Comparison of ENCODE assay signal across 8 mouse cellular contexts in the genomic region with DNA sequence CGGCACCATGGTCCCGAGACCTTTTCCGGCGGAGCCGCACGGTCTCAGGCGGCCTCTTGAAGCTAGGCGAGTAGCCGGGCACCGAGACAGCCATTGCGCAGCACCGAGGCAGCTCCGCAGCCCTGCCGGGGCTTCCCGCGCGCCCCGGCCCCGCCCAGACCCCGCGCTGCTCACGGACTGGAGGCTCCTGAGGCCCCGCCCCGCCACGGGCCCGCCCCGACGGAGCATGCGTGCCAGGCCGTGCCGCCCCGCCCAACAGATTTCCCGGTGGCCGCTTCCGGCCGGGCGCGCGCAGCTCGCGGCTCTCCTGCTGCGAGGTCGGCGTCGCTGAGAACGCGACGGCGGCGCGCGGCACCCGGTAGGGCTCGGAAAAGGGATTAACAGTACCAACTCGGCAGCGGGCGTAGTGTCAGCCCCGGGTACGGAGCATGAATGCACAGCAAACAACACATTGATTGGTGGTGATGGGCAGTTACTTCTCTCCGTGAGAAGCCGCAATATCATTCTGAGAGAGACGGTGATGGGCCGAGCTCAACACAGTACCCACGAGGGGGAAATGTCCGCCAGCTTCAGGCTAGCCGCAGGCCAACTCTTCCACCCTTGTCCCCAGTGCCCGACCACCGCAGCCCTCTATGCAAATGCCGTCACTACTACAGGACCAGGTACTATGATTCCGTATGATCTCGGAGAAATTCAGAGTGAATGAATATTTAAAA. TPM values are rescaled to one million over a fixed set of nuclear protein-coding genes. Genes with fewer than 3 reads are reported as not detected.
DNase-seq lines count a peak whose midpoint lies in the region; ATAC-seq and TF ChIP-seq lines count a peak whose summit lies in the region.

A gene (minus strand): TSS at position 152 of the 716 bp plus-strand sequence.

- peaks cover 6 to 12% of the 10 kb centered on the region in 2 experiments; a peak in 3 of 4 replicates for H3K4me1 ChIP-seq in MEL (ENCODE audit: control insufficient read depth in 1 of 2, insufficient read depth in 2 of 2, low read length in 2 of 2)
- peaks cover 17% of the 10 kb centered on the region for H3K4me1 ChIP-seq in forebrain, embryonic 16.5 days (replicated peaks; ENCODE audit: control insufficient read depth, insufficient read depth, low read length)
- H3K4me1 ChIP-seq in lung, adult 2 months (ENCODE audit: control insufficient read depth, insufficient read depth, low read length): peaks cover 5% of the 10 kb centered on the region
- peaks cover 24% of the 10 kb centered on the region for H3K4me1 ChIP-seq in neural tube, embryonic 15.5 days

- peak within 1 kb of the TSS; percentile 77 for H3K4me2 ChIP-seq in forebrain, embryonic 16.5 days (ENCODE audit: low read length)
- peak within 1 kb of the TSS; percentile 70 for H3K4me2 ChIP-seq in neural tube, embryonic 15.5 days

- H3K4me3 ChIP-seq in MEL (ENCODE audit: control insufficient read depth in 1 of 2, insufficient read depth in 1 of 2, low read depth in 2 of 2, low read length in 2 of 2): peak within 1 kb of the TSS; percentile 89 to 100
- H3K4me3 ChIP-seq in forebrain, embryonic 16.5 days (replicated peaks; ENCODE audit: low read length): peak within 1 kb of the TSS; percentile 89
- H3K4me3 ChIP-seq in layer of hippocampus, adult 2 months: peak within 1 kb of the TSS; percentile 74
- H3K4me3 ChIP-seq in lung, adult 2 months (replicated peaks; ENCODE audit: extremely low read depth, low read depth, low read length): peak within 1 kb of the TSS; percentile 80
- H3K4me3 ChIP-seq in neural tube, embryonic 15.5 days (replicated peaks): peak within 1 kb of the TSS; percentile 96

- peak in 1 of 2 experiments; percentile 30; a peak in 1 of 4 replicates for TF ChIP-seq EP300 in MEL (IDR thresholded peaks at IDR 0.05; ENCODE audit: low read depth in 1 of 2, low read length in 2 of 2)

- peak; percentile 100 for ATAC-seq in forebrain, embryonic 16.5 days
- peak; percentile 99 for ATAC-seq in neural tube, embryonic 15.5 days (ENCODE audit: low FRiP score)

- intact Hi-C loops in heart, postnatal 36 days (cut with DNase I): loop anchor here (5.0 kb wide), 1 partner anchor 41 kb away; a partner anchor contains a TSS

- peak; percentile 89 for TF ChIP-seq POLR2A in MEL (IDR thresholded peaks at IDR 0.05; ENCODE audit: control insufficient read depth in 1 of 2, insufficient read depth in 1 of 2, low read depth in 1 of 2, low read length in 2 of 2, poor library complexity in 1 of 2)
- TF ChIP-seq POLR2A in lung, adult 2 months (IDR thresholded peaks at IDR 0.05; ENCODE audit: borderline replicate concordance, extremely low read depth, low read depth, low read length): peak; percentile 50; the same call in 1 of the 2 replicates

- WGBS in forebrain, embryonic 16.5 days: under 1% methylated on average over 56 of the region's 71 CpGs
- under 1% methylated on average over 62 of the region's 71 CpGs for WGBS in lung, adult 2 months
- WGBS in neural tube, embryonic 15.5 days: under 1% methylated on average over 60 of the region's 71 CpGs

- TF ChIP-seq CTCF in MEL (IDR thresholded peaks at IDR 0.05 in 2 of 3, conservative IDR thresholded peaks at IDR 0.05 in 1 of 3; ENCODE audit: control insufficient read depth in 1 of 3, insufficient read depth in 1 of 3, low read depth in 2 of 3, low read length in 3 of 3, poor library complexity in 1 of 3, severe bottlenecking in 1 of 3): no peak
- no peak for TF ChIP-seq CTCF in layer of hippocampus, adult 2 months (conservative IDR thresholded peaks at IDR 0.05)
- TF ChIP-seq CTCF in lung, adult 2 months (IDR thresholded peaks at IDR 0.05; ENCODE audit: insufficient read depth, low read length): no peak

- peak within 1 kb of the TSS; percentile 99 for H3K9ac ChIP-seq in MEL (ENCODE audit: control insufficient read depth, low read depth, low read length, poor library complexity, severe bottlenecking)
- H3K9ac ChIP-seq in forebrain, embryonic 16.5 days (replicated peaks; ENCODE audit: low read depth, low read length): peak within 1 kb of the TSS; percentile 87
- peak within 1 kb of the TSS; percentile 93 for H3K9ac ChIP-seq in neural tube, embryonic 15.5 days (replicated peaks)

- H3K9me3 ChIP-seq in MEL (replicated peaks; ENCODE audit: insufficient read depth, low read length): no peaks in the 10 kb centered on the region
- H3K9me3 ChIP-seq in forebrain, embryonic 16.5 days (ENCODE audit: control insufficient read depth, low read length): no peaks in the 10 kb centered on the region
- H3K9me3 ChIP-seq in neural tube, embryonic 15.5 days (replicated peaks): no peaks in the 10 kb centered on the region

- peak within 1 kb of the TSS; percentile 96 for H3K27ac ChIP-seq in MEL (ENCODE audit: control insufficient read depth, low read depth, low read length)
- H3K27ac ChIP-seq in forebrain, embryonic 16.5 days (ENCODE audit: low read length): peak within 1 kb of the TSS; percentile 83
- H3K27ac ChIP-seq in layer of hippocampus, adult 2 months: peak within 1 kb of the TSS; percentile 92
- peak within 1 kb of the TSS; percentile 92 for H3K27ac ChIP-seq in neural tube, embryonic 15.5 days (replicated peaks)

- no peak for TF ChIP-seq RAD21 in MEL (IDR thresholded peaks at IDR 0.05; ENCODE audit: low read depth, low read length)

- H3K36me3 ChIP-seq in MEL (ENCODE audit: control insufficient read depth in 1 of 2, insufficient read depth in 2 of 2, low read length in 2 of 2): peaks cover 1 to 21% of the 10 kb centered on the region in 2 experiments
- peaks cover 4% of the 10 kb centered on the region; the same call in 1 of the 2 replicates for H3K36me3 ChIP-seq in forebrain, embryonic 16.5 days (ENCODE audit: control insufficient read depth, insufficient read depth)
- H3K36me3 ChIP-seq in neural tube, embryonic 15.5 days: peaks cover 26% of the 10 kb centered on the region

- H3K79me2 ChIP-seq in MEL (ENCODE audit: control insufficient read depth, insufficient read depth, low read length, poor library complexity): peaks cover 20% of the 10 kb centered on the region

- no peaks in the 10 kb centered on the region for H3K27me3 ChIP-seq in MEL (ENCODE audit: control insufficient read depth in 1 of 2, insufficient read depth in 2 of 2, low read length in 2 of 2)
- H3K27me3 ChIP-seq in forebrain, embryonic 16.5 days (replicated peaks; ENCODE audit: control insufficient read depth, insufficient read depth, low read length): no peaks in the 10 kb centered on the region
- H3K27me3 ChIP-seq in neural tube, embryonic 15.5 days (replicated peaks): no peaks in the 10 kb centered on the region

- DNase-seq in MEL (ENCODE audit: low read depth, low spot score): peak; percentile 94
- DNase-seq in cerebellum, adult 18-20 months: peak; percentile 95 to 98
- DNase-seq in heart, postnatal 36 days: peak; percentile 94 to 95
- peak; percentile 91 to 95 for DNase-seq in layer of hippocampus, adult 2 months (ENCODE audit: low spot score in 2 of 2)
- peak; percentile 90 for DNase-seq in lung, adult 2 months
- peak; percentile 98 for DNase-seq in testis, postnatal 10 days (ENCODE audit: low spot score)

TF ChIP-seq in MEL, 35 proteins besides CTCF, POLR2A, EP300 and RAD21 (continues in another document):
- no peak for TF ChIP-seq BHLHE40 (IDR thresholded peaks at IDR 0.05; ENCODE audit: borderline replicate concordance, low read depth, low read length)
- TF ChIP-seq ETS1 (IDR thresholded peaks at IDR 0.05; ENCODE audit: low read depth, low read length): no peak; the same call in 1 of the 2 replicates
- TF ChIP-seq MEF2A (IDR thresholded peaks at IDR 0.05; ENCODE audit: extremely low read depth, insufficient replicate concordance, low read depth, low read length, poor library complexity, severe bottlenecking): no peak
- TF ChIP-seq SIN3A (IDR thresholded peaks at IDR 0.05; ENCODE audit: low read length): peak; percentile 82
- TF ChIP-seq ZC3H11A (IDR thresholded peaks at IDR 0.05; ENCODE audit: low read depth, low read length): no peak
- peak; percentile 93 for TF ChIP-seq ZMIZ1 (IDR thresholded peaks at IDR 0.05; ENCODE audit: low read depth, low read length)
- TF ChIP-seq TBP (IDR thresholded peaks at IDR 0.05; ENCODE audit: low read depth, low read length): no peak
- peak; percentile 91 for TF ChIP-seq NELFE (IDR thresholded peaks at IDR 0.05; ENCODE audit: low read depth, low read length)
- 0 out of 2 replicates have a peak, but pooled peaks have one; percentile 11 for TF ChIP-seq USF1 (IDR thresholded peaks at IDR 0.05; ENCODE audit: low read depth, low read length)
- TF ChIP-seq UBTF (IDR thresholded peaks at IDR 0.05; ENCODE audit: borderline replicate concordance, insufficient read depth, low read depth, low read length): 0 out of 2 replicates have a peak, but pooled peaks have one; percentile 81
- TF ChIP-seq USF2 (IDR thresholded peaks at IDR 0.05; ENCODE audit: borderline replicate concordance in 1 of 2, insufficient read depth in 1 of 2, low read depth in 1 of 2, low read length in 2 of 2): no peak
- TF ChIP-seq GATA1 (IDR thresholded peaks at IDR 0.05; ENCODE audit: low read depth, low read length): no peak
- peak; percentile 81 for TF ChIP-seq MAX (IDR thresholded peaks at IDR 0.05; ENCODE audit: low read length)
- TF ChIP-seq CHD2 (IDR thresholded peaks at IDR 0.05; ENCODE audit: low read length): no peak
- no peak for TF ChIP-seq TAL1 (IDR thresholded peaks at IDR 0.05; ENCODE audit: low read length)
- no peak for TF ChIP-seq SMC3 (IDR thresholded peaks at IDR 0.05; ENCODE audit: low read depth, low read length)
- TF ChIP-seq RCOR1 (IDR thresholded peaks at IDR 0.05; ENCODE audit: low read depth, low read length): 0 out of 2 replicates have a peak, but pooled peaks have one; percentile 19
- peak; percentile 81 for TF ChIP-seq ELF1 (IDR thresholded peaks at IDR 0.05; ENCODE audit: low read depth, low read length)
- TF ChIP-seq ZKSCAN1 (IDR thresholded peaks at IDR 0.05; ENCODE audit: low read depth, low read length): 0 out of 2 replicates have a peak, but pooled peaks have one; percentile 41
- TF ChIP-seq TCF12 (IDR thresholded peaks at IDR 0.05; ENCODE audit: low read depth, low read length): no peak; the same call in 1 of the 2 replicates
- TF ChIP-seq MYB (IDR thresholded peaks at IDR 0.05; ENCODE audit: low read depth, low read length): no peak
- TF ChIP-seq CHD1 (IDR thresholded peaks at IDR 0.05; ENCODE audit: low read depth, low read length): no peak

RNA-seq across cellular contexts. Expression of the gene that starts here (rescaled TPM):
- 25.4 and 25.7 TPM in 2 replicates for total RNA-seq in MEL (2012; rRNA removed)
- 10 to 100 TPM in 1 of 2 experiments, not detected in 1; 33.9 TPM for polyA plus RNA-seq in MEL (2012; ENCODE audit: insufficient read depth in 1 of 2, insufficient read length in 2 of 2, low read depth in 1 of 2, low replicate concordance in 2 of 2, missing spikeins in 1 of 2)
- polyA plus RNA-seq in forebrain, embryonic 16.5 days (2015; fragmentation: Nextera tagmentation; extraction: Ambion mirVana): 19.8 and 23.8 TPM in 2 replicates
- 1 to 10 TPM; 2.9 to 3.3 TPM for total RNA-seq in heart, postnatal 36 days (2021)
- 10 to 100 TPM; 24.4 to 28.8 TPM for total RNA-seq in layer of hippocampus, adult 2 months (2021)
- 5.5 and 6.6 TPM in 2 replicates for polyA plus RNA-seq in lung, adult 2 months (2012; rRNA removed)
- polyA plus RNA-seq in neural tube, embryonic 15.5 days (2015; fragmentation: Nextera tagmentation; extraction: Ambion mirVana): 19.4 and 21.7 TPM in 2 replicates

Comparison
In these comparisons a context has a peak if more than half of its experiments do, and no peak if none do; other contexts are left out.
1. Peak in every context shown above with its lines: DNase-seq, ATAC-seq, H3K4me3 ChIP-seq and H3K27ac ChIP-seq.